Mouse (Mus musculus) CH12.LX (cell line): ENCODE data around the gene Sorcs3. TPM values are rescaled to one million over a fixed set of nuclear protein-coding genes. Genes with fewer than 3 reads are reported as not detected.

Source experiments
- DNase-seq: peaks from one replicate; pipeline ENCODE4 v3.0.0-alpha.2; 2013; ENCODE audit errors: extremely low read depth
- H3K27ac ChIP-seq: 2 replicates; pipeline ENCODE4 v1.5.1; 2012; ENCODE audit warnings: low read depth, mild to moderate bottlenecking, control low read depth, moderate library complexity; ENCODE audit not compliant: insufficient read depth
- H3K27me3 ChIP-seq: replicated peaks from 2 replicates; pipeline ENCODE3; 2012; ENCODE audit warnings: inconsistent platforms
- H3K36me3 ChIP-seq, 2 experiments: replicated peaks in 1 of 2; 2 replicates each; pipeline versions ENCODE3 to v1.6.1; 2012; ENCODE audit warnings: inconsistent platforms in 1 of 2, low read length in 1 of 2, mild to moderate bottlenecking in 1 of 2, mixed read lengths in 1 of 2, moderate library complexity in 1 of 2; ENCODE audit not compliant: control insufficient read depth in 1 of 2, insufficient read depth in 1 of 2
- H3K4me1 ChIP-seq, 2 experiments: 2 replicates each; pipeline ENCODE4 v1.6.1; 2012; ENCODE audit warnings: inconsistent platforms in 1 of 2, moderate library complexity in 1 of 2; ENCODE audit not compliant: insufficient read depth in 2 of 2, control insufficient read depth in 1 of 2
- H3K4me2 ChIP-seq: 2 replicates; pipeline ENCODE4 v1.6.1; 2012; ENCODE audit warnings: low read depth, mild to moderate bottlenecking, control low read depth; ENCODE audit not compliant: poor library complexity, insufficient read depth, severe bottlenecking
- H3K4me3 ChIP-seq, 3 experiments: fragments of 150-350 bp in 1 of 3; sonication (generic) in 1 of 3; replicated peaks in 1 of 3; 2 replicates each; pipeline versions ENCODE3 to v1.5.1; 2011 to 2012; ENCODE audit warnings: low read depth in 2 of 3, low read length in 2 of 3, mild to moderate bottlenecking in 2 of 3, moderate library complexity in 2 of 3, control low read depth in 1 of 3, improper control_type of control experiment in 1 of 3, inconsistent platforms in 1 of 3, mixed read lengths in 1 of 3; ENCODE audit not compliant: poor library complexity in 1 of 3
- H3K79me2 ChIP-seq: replicated peaks from 2 replicates; pipeline ENCODE4 v1.6.1; 2012; ENCODE audit warnings: mild to moderate bottlenecking, moderate library complexity; ENCODE audit not compliant: control insufficient read depth, poor library complexity, insufficient read depth, severe bottlenecking; ENCODE audit errors: extremely low read depth
- H3K9ac ChIP-seq: 2 replicates; pipeline ENCODE4 v1.6.1; 2012; ENCODE audit warnings: low read depth, mild to moderate bottlenecking, control low read depth, moderate library complexity; ENCODE audit not compliant: insufficient read depth
- H3K9me3 ChIP-seq: replicated peaks from 2 replicates; pipeline ENCODE3; 2012; ENCODE audit warnings: low read length, inconsistent platforms, mixed read lengths
- BHLHE40 ChIP-seq: IDR thresholded peaks from 2 replicates; pipeline ENCODE4 v1.6.1; 2011; ENCODE audit warnings: mild to moderate bottlenecking, low read depth, low read length, improper control_type of control experiment
- CHD1 ChIP-seq: IDR thresholded peaks from 2 replicates; pipeline ENCODE4 v1.6.1; 2012; ENCODE audit warnings: low read depth, low read length, improper control_type of control experiment, inconsistent platforms
- CHD2 ChIP-seq: IDR thresholded peaks from 2 replicates; pipeline ENCODE4 v1.6.1; 2011; ENCODE audit warnings: low read length, improper control_type of control experiment
- EP300 ChIP-seq: IDR thresholded peaks from 2 replicates; pipeline ENCODE4 v1.6.1; 2011; ENCODE audit warnings: low read length, improper control_type of control experiment
- ETS1 ChIP-seq: conservative IDR thresholded peaks from 2 replicates; pipeline ENCODE4 v1.6.1; 2012; ENCODE audit warnings: low read depth, mild to moderate bottlenecking, inconsistent platforms, low read length, improper control_type of control experiment, moderate library complexity
- GABPA ChIP-seq: IDR thresholded peaks from 2 replicates; pipeline ENCODE4 v1.6.1; 2012; ENCODE audit warnings: low read depth, low read length, improper control_type of control experiment, inconsistent platforms; ENCODE audit not compliant: insufficient replicate concordance
- HCFC1 ChIP-seq: IDR thresholded peaks from 2 replicates; pipeline ENCODE4 v1.6.1; 2012; ENCODE audit warnings: low read depth, mild to moderate bottlenecking, inconsistent platforms, low read length, improper control_type of control experiment
- IRF4 ChIP-seq: IDR thresholded peaks from 2 replicates; pipeline ENCODE4 v1.6.1; 2014; ENCODE audit warnings: low read depth, mild to moderate bottlenecking, inconsistent platforms, low read length, improper control_type of control experiment
- JUN ChIP-seq: IDR thresholded peaks from 2 replicates; pipeline ENCODE4 v1.6.1; 2011; ENCODE audit warnings: low read depth, mild to moderate bottlenecking, low read length, improper control_type of control experiment, moderate library complexity; ENCODE audit not compliant: insufficient read depth
- KAT2A ChIP-seq: IDR thresholded peaks from 2 replicates; pipeline ENCODE4 v1.6.1; 2012; ENCODE audit warnings: low read length, improper control_type of control experiment, inconsistent platforms; ENCODE audit not compliant: insufficient replicate concordance
- MAFK ChIP-seq: IDR thresholded peaks from 2 replicates; pipeline ENCODE4 v1.6.1; 2011; ENCODE audit warnings: low read length, improper control_type of control experiment; ENCODE audit not compliant: insufficient replicate concordance
- MAZ ChIP-seq: IDR thresholded peaks from 2 replicates; pipeline ENCODE4 v1.6.1; 2012; ENCODE audit warnings: low read depth, mild to moderate bottlenecking, inconsistent platforms, low read length, improper control_type of control experiment, moderate library complexity
- MXI1 ChIP-seq: IDR thresholded peaks from 2 replicates; pipeline ENCODE4 v1.6.1; 2011; ENCODE audit warnings: mild to moderate bottlenecking, low read depth, low read length, improper control_type of control experiment
- NRF1 ChIP-seq: IDR thresholded peaks from 2 replicates; pipeline ENCODE4 v1.6.1; 2014; ENCODE audit warnings: low read depth, mild to moderate bottlenecking, inconsistent platforms, low read length, improper control_type of control experiment, moderate library complexity
- PAX5 ChIP-seq: IDR thresholded peaks from 2 replicates; pipeline ENCODE4 v1.6.1; 2012; ENCODE audit warnings: low read length, inconsistent platforms, mixed read lengths
- RCOR1 ChIP-seq: conservative IDR thresholded peaks from 2 replicates; pipeline ENCODE4 v1.6.1; 2012; ENCODE audit warnings: low read depth, mild to moderate bottlenecking, inconsistent platforms, low read length, improper control_type of control experiment
- SMC3 ChIP-seq: IDR thresholded peaks from 2 replicates; pipeline ENCODE4 v1.6.1; 2011; ENCODE audit warnings: low read depth, low read length, improper control_type of control experiment
- TCF12 ChIP-seq: IDR thresholded peaks from 2 replicates; pipeline ENCODE4 v1.6.1; 2014; ENCODE audit warnings: low read depth, mild to moderate bottlenecking, inconsistent platforms, low read length, improper control_type of control experiment
- UBTF ChIP-seq: IDR thresholded peaks from 2 replicates; pipeline ENCODE4 v1.6.1; 2012; ENCODE audit warnings: low read depth, mild to moderate bottlenecking, inconsistent platforms, low read length, improper control_type of control experiment, moderate library complexity
- USF1 ChIP-seq: IDR thresholded peaks from 2 replicates; pipeline ENCODE4 v1.6.1; 2014; ENCODE audit warnings: low read depth, mild to moderate bottlenecking, inconsistent platforms, low read length, improper control_type of control experiment
- ZMIZ1 ChIP-seq: IDR thresholded peaks from 2 replicates; pipeline ENCODE4 v1.6.1; 2012; ENCODE audit warnings: low read depth, mild to moderate bottlenecking, inconsistent platforms, low read length, improper control_type of control experiment
- dilution Hi-C: fragments of 300-500 bp; cut with MboI; formaldehyde crosslinking; loops from 2 replicates; pipeline ENCODE4 v1.14.3; 2020; ENCODE audit warnings: low sequenced_read_pairs; ENCODE audit not compliant: extremely low pct_unique_long_range_greater_than_20kb, extremely low pct_ligation_motif_present
- in situ Hi-C: fragments of 300-500 bp; cut with MboI; formaldehyde crosslinking; loops from 3 replicates; pipeline ENCODE4 v1.14.3; 2019; ENCODE audit warnings: low sequenced_read_pairs, low pct_ligation_motif_present, low pct_unique_long_range_greater_than_20kb, mixed read lengths
- polyA plus RNA-seq: library from polyadenylated mRNA; unstranded; fragments of >175 nt; gene quantifications from 2 replicates; pipeline ENCODE4 v1.2.1, GENCODE M21; 2012; ENCODE audit warnings: low read depth; ENCODE audit not compliant: insufficient read length
- total RNA-seq, 2 experiments: library from RNA; depleted of rRNA; stranded (reverse); fragments of 300-350 nt in 1 of 2; fragments of >200 nt in 1 of 2; gene quantifications; 2 replicates each; pipeline ENCODE4 v1.2.3; 2012 to 2014

The Sorcs3 gene
- total and polyA plus RNA-seq, 3 experiments: not detected

- no peak for DNase-seq
- Histone ChIP-seq H3K4me3 (no peak overlapping the region), H3K36me3 (no peaks in the 10 kb centered on the region), H3K4me2 (no peak overlapping the region), H3K9me3 (peaks cover 61% of the 10 kb centered on the region), H3K79me2 (no peaks in the 10 kb centered on the region), H3K4me1 (no peaks in the 10 kb centered on the region), H3K9ac (no peak overlapping the region), H3K27ac (no peak overlapping the region), H3K27me3 (no peaks in the 10 kb centered on the region)
- in situ Hi-C loops (no loop called here), dilution Hi-C loops (no loop called here)
- no peak for TF ChIP-seq KAT2A
- no peak for TF ChIP-seq PAX5
- no peak for TF ChIP-seq USF1
- no peak for TF ChIP-seq GABPA
- TF ChIP-seq ZMIZ1: no peak
- no peak for TF ChIP-seq IRF4
- TF ChIP-seq CHD1: no peak
- TF ChIP-seq JUN: no peak
- TF ChIP-seq NRF1: no peak
- no peak for TF ChIP-seq CHD2
Observed at GRCm38 (mm10) chr19:48706924-48707320, 501.1 kb downstream of the Sorcs3 start.

- Histone ChIP-seq H3K9me3 (peaks cover 56% of the 10 kb centered on the region), H3K4me1 (no peaks in the 10 kb centered on the region), H3K9ac (no peak overlapping the region), H3K4me3 (no peak overlapping the region), H3K27ac (no peak overlapping the region), H3K4me2 (no peak overlapping the region)
- DNase-seq: no peak
- in situ Hi-C loops: no loop called here
- TF ChIP-seq MAFK: no peak
- no peak for TF ChIP-seq EP300
- TF ChIP-seq SMC3: no peak
- no peak for TF ChIP-seq BHLHE40
- TF ChIP-seq GABPA: no peak
- no peak for TF ChIP-seq MXI1
- TF ChIP-seq MAZ: no peak
- TF ChIP-seq TCF12: no peak
- no peak for TF ChIP-seq RCOR1
- no peak for TF ChIP-seq NRF1
- no peak for TF ChIP-seq ETS1
- no peak for TF ChIP-seq UBTF
- no peak for TF ChIP-seq HCFC1
- TF ChIP-seq, all 38 proteins: peak for 0
- no peaks in the 10 kb centered on the region for H3K36me3 ChIP-seq
- H3K79me2 ChIP-seq: no peaks in the 10 kb centered on the region
- dilution Hi-C loops: no loop called here
- H3K27me3 ChIP-seq: no peaks in the 10 kb centered on the region
Observed at GRCm38 (mm10) chr19:48725851-48726419, 520.1 kb downstream of the Sorcs3 start.
